Mouse (Mus musculus) adrenal gland, adult 2 months (tissue): ENCODE results near the gene Pdcd7. TPM values are rescaled to one million over a fixed set of nuclear protein-coding genes. Genes with fewer than 3 reads are reported as not detected.
"Not testable (repeated sequence)": the region's sequence is repeated elsewhere in the genome, so short reads cannot be mapped to it uniquely, and the experiment has no call there.

Experiments used
- DNase-seq: peaks from one replicate; pipeline ENCODE4 v3.0.0; 2021
- long read RNA-seq: library from polyadenylated mRNA; stranded (forward); transcript quantifications from one replicate; pipeline ENCODE4 v2.0.0, GENCODE M21; 2021
- polyA plus RNA-seq: library from polyadenylated mRNA; depleted of rRNA; stranded (reverse); fragments of >200 nt; gene quantifications from 2 replicates; pipeline ENCODE4 v1.2.3, GENCODE M21; 2012; rRNA removed
- total RNA-seq, 2 experiments: library from RNA; stranded (reverse); gene quantifications; 2 replicates each; pipeline ENCODE4 v1.2.3; 2021

Gene Pdcd7
- 10 to 100 TPM; 14.2 to 16.8 TPM for total RNA-seq
- polyA plus RNA-seq, result 22.7 and 31.9 TPM in 2 replicates
- long read RNA-seq, transcript Pdcd7-201 (5 exons, 2,419 nt), result major isoform, 22 of 22 reads
- long read RNA-seq, partial matches to known transcripts, result 0 of 22 reads
- long read RNA-seq, other reads (novel, unspliced or antisense), result 0 of 22 reads

DNA sequence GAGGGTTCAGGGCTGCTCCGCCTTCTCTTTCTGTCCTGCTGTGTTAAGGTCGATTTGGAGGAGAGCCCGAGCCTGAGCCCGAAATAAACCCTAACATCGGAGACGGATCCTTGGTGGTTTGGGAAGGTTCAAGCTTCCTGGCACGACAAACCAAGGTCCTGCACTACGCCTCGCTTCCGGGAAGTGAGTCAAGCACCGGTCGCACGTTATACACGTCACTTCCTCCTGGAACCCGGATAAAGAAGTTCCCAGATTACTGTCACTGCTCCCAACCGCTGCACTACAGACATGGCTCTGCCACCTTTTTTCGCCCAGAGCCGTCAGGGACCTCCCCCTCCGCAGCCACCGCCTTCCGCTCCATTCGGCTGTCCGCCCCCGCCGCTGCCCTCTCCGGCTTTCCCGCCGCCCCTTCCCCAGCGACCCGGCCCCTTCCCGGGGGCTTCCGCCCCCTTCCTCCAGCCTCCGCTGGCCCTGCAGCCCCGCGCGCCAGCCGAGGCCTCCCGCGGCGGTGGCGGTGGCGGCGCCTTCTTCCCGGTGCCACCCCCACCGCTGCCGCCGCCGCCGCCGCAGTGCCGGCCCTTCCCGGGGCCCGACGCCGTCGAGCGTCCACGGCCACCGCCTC is at the start of gene Pdcd7:
Gene Pdcd7, plus strand, starts transcription at position 251 of the 622 bp plus-strand sequence.
- DNase-seq, result peak; percentile 94

DNA sequence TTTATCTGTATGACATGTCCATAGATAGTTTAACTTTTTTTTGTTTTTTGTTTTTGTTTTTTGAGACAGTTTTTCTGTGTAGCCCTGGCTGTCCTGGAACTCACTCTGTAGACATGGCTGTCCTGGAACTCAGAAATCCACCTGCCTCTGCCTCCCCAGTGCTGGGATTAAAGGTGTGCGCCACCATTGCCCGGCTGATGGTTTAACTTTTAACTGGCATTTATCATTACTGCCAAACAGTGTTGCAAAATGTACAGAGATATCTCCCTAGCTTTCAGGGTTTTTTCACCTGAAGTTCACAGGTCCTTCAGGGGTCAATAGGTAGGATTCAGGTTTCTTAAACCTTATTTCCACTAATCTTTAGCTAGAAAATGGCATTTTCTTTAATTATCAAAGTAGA is 48.8 kb upstream of the Pdcd7 start:
- no peak for DNase-seq

DNA sequence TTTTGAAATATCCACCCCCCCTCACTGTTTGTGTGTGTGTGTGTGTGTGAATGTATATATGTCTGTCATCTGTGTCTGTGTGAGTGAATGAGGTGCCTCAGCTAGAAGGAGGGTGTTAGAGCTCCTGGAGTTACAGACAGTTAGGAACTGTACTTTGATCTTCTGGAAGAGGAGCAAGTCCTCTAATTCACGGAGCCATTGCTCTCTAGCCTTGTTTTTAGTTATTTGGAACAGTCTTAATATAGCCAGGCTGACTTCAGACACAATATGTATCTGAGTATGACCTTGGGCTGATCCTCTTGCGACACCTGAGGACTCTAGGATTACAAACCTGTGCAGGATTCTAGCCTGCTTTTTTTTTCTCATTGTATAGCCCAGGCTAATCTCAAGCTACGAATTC is 47.1 kb upstream of the Pdcd7 start:
- no peak for DNase-seq

DNA sequence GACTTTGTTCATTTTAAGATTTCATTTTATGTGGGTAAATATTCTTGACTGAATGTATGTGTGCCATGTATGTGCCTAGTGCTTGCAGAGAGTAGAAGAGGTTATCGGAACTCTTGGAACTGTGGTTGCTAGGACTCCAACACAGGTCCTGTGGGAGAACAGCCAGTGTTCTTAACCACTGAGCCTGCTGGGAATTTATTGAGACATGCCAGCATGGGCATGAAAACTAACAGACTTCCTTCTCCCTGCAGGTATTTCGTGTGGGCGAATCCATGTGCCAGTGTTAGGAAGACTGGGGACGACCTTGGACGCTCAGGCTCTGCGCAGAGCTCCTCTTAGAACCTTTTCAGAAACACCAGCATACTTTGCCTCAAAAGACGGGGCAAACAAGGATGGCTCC is 46.3 kb upstream of the Pdcd7 start:
- DNase-seq, result no peak

DNA sequence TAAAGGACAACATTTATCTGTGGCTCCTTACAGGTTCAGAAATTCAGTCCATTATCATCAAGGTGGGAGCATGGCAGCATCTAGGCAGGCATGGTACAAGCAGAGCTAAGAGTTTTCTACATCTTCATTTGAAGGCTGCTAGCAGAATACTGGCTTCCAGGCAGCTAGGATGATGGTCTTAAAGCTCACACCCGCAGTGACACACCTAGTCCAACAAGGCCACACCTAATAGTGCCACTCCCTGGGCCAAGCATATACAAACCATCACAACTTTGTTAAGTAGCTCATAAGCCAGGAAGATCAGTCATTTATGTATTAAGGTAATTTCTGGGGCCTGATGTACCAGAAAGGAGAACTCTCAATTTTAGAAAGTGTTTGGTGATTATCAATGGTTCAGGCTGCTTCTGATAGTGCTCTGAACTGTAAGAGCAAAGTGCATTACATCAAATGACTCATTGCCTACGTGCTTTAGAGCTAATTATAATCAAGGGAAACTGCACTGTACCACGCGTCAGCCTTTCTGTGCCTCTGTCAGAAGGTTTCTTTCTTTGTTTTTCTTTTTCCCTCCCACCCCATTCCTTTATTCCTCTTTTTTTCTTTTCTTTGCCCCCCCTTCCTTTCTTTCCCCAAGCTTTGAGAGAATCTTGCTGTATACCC is 43.4 kb upstream of the Pdcd7 start:
- DNase-seq, result no peak

DNA sequence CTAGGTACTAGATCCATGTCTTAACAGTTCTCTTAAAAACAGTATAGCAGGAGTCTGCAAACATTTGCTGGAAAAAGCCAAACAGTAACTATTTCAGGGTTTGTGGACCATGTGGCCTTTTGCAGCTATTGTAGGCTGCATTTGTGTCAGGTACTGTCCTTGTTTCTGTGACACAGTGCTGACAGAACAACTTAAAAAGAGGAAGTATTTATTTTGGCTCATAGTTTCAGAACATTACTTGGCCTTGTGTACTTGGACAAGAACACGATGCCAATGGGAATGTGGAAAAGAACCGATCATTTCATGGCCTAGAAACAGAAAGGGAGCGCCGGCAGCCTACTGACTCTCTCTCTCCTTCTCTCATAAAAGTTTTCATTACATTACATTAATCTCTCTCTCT is 42.3 kb upstream of the Pdcd7 start:
- DNase-seq, result no peak

DNA sequence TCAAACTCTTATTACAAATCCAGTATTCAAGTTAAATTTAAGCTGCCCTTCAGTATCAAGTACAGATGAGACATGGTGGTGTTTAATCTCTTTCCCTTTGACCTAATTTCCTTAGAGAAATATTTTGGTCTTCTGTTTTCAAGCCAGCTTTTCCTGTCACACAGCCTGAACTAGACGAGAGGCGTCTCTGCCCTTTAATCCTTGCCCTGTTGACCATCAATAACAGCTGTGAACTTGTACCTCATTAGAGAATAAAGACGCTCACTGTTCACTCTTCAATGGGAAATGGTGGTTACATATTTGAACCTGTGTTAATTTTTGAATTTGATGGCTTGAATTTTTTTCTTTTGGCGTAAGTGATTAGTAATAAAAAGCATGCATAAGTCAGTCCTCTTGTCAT is 41.6 kb upstream of the Pdcd7 start:
- no peak for DNase-seq

DNA sequence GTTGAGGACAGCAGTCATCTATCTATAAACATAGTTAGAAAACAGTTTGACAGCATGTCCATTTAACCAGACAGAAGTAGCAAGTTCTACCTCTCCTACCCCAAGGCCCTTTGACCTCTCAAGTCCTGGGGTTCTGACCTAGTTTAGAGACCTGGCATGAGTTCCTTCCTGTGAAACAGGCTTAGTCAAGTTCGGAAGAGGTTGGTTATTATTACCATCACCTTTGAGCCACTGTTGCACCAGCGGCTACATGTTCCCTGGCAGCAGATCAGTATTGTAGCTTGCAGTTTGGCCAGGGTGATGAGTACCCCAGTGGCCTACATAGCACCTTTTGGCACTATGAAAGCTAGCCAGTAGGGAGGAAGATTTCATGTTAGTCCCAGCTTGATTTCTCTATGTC is 39.2 kb upstream of the Pdcd7 start:
- peak; percentile 50 for DNase-seq

DNA sequence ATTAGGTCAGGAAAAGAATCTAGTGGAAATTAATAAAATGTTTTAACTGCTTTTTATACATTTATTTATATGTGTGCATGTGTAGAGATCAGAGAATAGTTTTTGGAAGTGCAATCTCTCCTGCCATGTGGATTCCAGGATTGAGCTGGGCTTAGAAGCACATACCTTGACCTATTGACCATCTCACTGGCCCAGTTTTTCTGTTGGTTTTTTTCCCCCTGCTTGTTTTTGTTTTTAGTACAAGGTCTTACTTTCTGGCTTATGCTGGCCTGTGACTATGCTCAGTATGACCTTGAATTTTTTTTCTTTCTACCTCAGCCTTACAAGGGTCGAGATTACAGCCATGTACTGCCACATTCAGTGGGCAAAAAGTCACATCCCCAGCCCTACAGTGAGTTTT is 37.9 kb upstream of the Pdcd7 start:
- peak; percentile 57 for DNase-seq

DNA sequence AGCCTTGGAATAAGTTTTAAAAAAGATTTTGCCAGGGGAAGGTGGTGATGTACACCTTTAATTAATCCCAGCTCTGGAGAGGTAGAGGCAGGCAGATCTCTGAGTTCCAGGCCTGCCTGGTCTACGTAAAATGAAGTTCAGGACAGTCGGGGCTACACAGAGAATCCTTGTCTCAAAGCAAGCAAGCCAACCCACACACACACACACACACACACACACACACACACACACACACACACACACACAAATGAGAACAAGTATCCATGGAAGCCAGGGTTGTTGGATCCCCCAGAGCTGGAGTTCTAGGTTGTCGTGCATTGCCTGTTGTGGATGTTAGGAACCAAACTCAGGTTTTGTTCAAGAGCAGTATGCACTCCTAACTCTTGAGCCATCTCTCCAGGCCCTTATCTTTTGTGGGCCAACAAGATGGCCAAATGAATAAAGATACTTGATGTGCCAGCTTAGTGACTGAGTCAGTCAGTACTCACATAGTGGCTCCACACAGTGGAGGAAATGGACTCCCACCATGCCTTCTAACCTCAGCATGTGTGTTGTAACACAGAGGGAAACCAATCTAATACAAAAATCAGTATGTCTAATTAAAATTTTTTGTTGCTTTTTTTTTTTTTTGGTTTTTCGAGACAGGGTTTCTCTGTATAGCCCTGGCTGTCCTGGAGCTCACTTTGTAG is 33.1 kb upstream of the Pdcd7 start:
- DNase-seq, result no peak

DNA sequence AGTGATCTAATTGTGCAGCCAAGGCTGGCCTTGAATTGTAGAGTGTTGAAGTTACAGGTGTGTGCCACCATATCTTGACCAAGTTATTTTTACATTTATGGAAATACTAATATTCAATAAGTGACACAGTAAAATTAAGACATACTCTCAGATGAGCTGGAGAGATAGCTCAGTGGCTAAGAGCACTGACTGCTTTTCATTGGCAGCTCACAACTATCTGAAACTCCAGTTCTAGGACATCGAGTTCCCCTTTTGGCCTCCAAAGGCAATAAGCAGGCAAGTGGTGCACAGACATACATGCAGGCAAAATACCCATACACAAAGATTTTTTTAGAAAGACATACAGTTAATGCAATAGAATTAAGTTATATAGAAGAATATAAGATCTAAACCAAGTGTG is 32.1 kb upstream of the Pdcd7 start:
- no peak for DNase-seq

DNA sequence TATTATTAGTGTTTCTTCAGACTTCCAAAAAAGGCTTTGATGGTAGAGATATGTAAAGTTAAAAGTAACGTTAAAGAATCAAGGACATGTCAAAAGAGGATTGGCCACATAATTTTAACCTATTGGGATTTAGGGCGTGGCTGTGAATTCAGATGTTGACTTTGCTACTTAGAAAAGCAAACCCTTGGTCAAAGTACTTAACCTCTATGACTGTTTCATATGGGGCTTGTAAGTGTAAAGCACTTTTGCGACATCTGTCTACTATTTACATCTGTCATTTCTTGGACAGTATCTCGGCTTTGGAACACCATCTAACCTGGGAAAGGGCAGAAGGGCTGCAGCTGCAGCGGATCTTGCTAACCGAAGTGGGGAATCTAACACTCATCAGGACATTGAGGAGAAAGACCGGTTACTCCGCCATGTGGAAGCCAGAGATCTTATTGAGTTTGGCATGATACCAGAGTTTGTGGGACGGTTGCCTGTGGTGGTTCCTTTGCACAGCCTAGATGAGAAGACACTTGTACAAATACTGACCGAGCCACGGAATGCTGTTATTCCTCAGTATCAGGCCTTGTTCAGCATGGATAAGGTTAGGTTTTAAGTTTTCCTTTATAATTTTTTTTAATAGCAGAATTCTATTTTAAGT is 23.5 kb upstream of the Pdcd7 start:
- DNase-seq, result no peak

DNA sequence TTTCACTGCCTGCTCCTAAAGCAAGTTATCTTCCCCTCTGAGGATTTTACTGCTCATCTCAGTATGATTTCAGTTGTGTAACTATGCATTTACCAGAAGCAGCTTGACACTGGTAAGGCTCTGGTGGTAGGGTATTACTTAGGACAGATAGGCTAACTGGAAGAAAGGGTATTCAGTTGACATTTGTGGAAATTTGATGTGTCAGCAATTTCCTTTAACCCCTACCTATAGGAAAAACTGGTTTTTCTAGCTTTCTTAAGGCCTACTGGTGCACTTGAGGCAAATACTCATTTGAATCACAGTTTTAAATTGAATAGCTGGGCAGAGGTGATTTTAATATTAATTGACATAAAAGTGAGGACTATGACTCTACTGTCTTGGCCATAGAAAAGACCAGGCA is 19.9 kb upstream of the Pdcd7 start:
- no peak for DNase-seq

DNA sequence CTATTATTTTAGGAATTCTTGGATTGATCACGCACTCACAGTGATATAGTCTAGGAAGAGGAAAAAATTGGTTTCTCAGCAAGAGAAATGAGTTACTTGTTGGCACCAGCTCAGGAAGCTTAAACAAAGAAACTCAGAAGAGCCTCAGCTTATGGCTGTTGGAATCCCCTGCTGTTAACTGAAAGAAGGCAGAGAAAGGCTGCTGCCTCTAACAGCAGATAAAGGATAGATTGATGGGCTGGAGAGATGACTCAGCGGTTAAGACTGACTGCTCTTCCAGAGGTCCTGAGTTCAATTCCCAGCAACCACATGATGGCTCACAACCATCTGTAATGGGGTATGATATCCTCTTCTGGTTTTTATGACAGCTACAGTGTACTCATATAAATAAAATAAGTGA is 18.5 kb upstream of the Pdcd7 start:
- DNase-seq, result no peak

DNA sequence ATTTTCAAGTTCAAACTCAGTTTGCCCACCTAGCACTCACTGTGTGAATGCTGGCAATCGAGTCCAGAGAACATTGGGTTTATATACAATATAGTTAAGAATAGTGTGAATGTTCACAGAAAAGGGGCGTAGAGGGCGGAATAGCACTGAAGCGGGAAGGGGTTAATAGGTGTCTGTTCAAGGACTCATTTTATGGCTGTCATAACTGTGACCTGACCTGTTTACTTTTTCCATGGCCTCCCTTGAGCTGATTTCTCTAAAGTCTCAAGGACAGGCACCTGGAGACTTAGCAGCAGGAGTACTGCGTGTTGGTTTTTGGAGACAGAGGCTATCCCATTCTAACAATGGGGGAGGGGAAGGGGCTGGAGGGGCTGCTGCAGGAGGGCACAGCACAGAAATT is 11.9 kb upstream of the Pdcd7 start:
- no peak for DNase-seq

DNA sequence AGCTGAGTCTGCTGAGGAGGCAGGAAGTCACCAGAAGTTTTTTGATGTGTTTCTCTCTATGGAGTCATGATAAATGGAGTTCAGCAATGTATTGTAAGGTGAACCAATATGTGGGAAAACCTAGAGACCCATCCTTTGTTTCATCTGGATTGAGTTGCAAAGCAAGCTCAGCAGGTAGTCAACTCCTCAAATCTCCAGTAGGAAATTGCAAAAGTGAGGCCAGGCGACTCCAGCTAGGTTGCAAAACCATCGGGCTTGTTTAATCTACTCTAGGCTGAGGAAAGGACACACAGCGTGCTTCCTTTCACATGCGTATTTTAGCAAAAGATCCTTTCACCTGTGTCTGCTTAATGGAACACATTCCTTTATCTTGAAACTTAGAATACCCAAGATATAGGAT is 6.8 kb upstream of the Pdcd7 start:
- DNase-seq, result no peak

DNA sequence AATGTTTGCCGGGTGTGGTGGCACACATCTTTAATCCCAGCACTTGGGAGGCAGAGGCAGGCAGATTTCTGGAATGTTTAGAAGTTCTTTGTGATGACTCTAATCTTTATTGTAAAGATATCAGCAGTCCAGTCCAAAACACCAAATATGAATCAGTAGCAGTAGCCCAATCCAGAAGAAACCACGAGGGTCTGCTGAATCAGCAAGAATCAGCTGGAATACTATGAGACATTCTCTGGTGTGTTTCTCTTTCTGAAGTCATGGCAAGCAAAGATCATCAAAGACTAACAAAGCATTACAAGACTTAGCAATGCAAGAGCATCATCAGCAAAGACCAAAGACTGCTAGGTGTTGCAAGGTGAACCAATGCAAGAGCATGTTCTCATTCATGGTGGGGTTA is 5.5 kb upstream of the Pdcd7 start:
- no peak for DNase-seq

DNA sequence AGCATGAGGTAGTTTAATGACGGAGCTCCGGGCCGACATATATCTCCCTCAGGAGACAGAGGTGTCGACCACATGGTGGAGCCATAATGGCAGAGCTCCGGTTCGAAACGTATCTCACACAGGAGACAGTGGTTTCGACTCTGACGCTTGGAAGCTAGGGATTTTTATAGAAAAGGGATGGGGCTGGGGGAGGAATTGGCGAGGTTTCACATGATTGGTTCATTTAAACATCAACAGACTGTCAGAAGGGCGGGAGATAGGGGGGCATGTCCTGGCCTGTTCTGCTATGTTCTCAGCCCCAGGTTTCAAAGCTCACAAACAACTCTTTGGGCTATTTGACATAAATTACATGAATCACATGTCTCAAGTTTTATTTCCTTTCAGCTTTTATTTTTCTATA is 465 bp upstream of the Pdcd7 start:
- not testable (repeated sequence) for DNase-seq

DNA sequence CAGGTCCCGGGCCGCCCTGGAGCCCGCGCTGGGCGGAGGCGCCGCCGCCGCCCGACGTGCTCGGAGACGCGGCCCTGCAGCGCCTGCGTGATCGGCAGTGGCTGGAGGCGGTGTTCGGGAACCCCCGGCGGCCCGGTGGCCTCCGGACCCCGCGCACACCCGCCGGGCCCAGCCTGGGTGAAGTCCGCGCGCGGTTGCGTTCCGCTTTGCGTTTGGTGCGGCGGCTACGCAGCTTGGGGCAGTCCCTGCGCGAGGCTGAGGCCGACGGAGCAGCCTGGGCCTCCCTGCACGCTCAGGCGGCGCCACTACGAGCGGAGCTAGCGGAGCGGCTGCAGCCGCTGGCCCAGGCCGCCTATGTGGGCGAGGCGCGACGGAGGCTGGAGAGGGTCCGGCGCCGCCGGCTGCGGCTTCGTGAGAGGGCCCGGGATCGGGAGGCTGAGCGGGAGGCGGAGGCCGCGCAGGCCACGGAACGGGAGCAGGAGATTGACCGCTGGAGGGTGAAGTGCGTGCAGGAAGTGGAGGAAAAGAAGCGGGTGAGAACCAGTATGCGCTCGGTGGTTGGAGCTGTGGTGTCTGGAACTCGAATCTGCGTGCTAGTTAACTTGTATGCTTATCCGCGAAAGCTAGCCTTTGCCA is 690 bp downstream of the Pdcd7 start:
- DNase-seq, result peak; percentile 78

DNA sequence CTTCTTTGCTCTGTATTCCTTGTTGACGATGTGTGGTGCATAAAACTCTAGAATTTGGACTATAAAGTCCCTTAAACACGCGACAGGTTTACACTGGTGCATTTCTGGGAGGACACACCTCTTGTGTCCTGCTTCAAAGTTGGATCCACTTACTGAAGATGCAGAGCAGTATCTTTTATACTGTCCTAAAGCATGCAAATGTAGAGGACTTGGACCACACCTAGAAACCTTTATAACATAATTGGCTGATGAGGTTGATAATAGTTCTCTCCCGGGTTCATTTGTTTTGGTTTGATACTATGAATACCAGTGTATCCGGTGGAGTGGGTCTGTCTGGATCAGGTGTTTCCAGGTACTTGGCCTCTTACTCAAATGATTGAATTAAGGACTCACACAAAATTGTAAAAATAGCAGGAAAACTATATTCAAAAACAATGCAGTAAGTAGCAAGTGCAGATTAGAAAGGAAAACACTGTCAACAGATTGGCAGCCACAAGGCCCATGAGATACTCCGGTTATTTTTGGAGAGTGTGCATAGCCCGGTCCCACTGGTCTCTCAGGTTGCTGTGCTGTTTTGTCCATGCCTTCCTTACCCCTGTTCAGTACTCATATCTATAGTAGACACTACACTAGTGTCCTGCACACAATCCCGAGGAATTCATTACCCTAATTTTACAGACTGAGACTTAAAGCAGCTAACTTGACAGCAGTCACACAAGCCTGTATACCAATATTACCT is 1.4 kb downstream of the Pdcd7 start:
- DNase-seq, result no peak

DNA sequence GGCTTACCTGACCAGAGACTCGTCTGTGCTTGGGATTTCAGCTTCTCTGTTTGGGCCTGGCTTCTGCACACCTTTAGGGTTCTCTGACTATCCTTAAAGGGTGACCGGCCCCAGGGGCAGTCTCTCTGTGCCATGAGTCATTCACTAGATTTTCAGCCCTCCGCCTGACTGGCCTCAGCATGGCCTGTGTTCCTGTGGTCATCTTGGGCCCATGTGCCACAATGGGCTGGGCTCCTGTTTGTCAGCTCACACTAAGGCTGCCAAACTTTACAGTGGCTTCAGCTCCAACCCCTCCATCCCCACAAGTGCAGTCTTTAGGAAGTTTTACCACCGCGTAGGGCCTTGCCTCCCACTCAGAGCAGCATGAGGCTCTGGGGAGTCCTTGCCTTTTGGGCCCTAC is 7.3 kb downstream of the Pdcd7 start:
- no peak for DNase-seq

DNA sequence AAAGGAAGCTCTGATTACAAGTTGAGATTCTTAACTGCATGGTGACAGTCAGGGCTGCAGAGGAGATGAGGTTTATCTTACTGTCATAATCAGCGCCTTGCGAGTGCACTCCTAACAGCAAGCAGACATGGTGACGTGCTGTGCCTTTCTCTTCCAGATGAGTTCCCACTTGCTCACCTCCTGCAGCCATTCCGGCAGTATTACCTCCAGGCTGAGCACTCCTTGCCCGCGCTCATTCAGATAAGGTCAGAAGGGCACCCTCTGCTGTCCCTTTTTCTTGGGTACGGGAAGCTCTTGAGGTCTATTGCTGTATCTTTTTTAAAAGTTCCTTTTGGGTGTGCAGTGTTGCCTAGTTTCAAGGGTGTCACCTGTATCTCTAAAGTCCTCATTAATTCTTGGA is 10.7 kb downstream of the Pdcd7 start:
- DNase-seq, result no peak
